Mouse (Mus musculus) heart, embryonic 10.5 days (tissue): ENCODE results near the gene AW209491. TPM values are rescaled to one million over a fixed set of nuclear protein-coding genes. Genes with fewer than 3 reads are reported as not detected.

Experiments used
- polyA plus RNA-seq: library from polyadenylated mRNA; unstranded; fragments of >200 nt; fragmentation: Nextera tagmentation; extraction: Ambion mirVana; gene quantifications from 2 replicates; pipeline ENCODE4 v1.2.1, GENCODE M21; 2016

Gene AW209491
- polyA plus RNA-seq, 1 experiment from 2014 or later = 28.0 TPM

Other genes starting within 250 kb of the AW209491 start
- 0.11 and 0.42 TPM in 2 replicates for gene Hecw1, start 106.9 kb upstream of the AW209491 start, polyA plus RNA-seq
- gene Mrpl32, start 17.0 kb upstream of the AW209491 start, polyA plus RNA-seq = 107 and 115 TPM in 2 replicates
- gene Psma2, start 16.9 kb upstream of the AW209491 start, polyA plus RNA-seq = 192 and 212 TPM in 2 replicates